Mouse (Mus musculus) myocyte (in vitro differentiated cells): ENCODE data around the gene Polr2l.

Source experiments
- CEBPB ChIP-seq: IDR thresholded peaks from 2 replicates; pipeline ENCODE4 v1.6.1; 2011; ENCODE audit warnings: mild to moderate bottlenecking, moderate library complexity; ENCODE audit not compliant: poor library complexity, insufficient read depth, severe bottlenecking
- E2F4 ChIP-seq: IDR thresholded peaks from one replicate; pipeline ENCODE4 v1.6.1; 2011; ENCODE audit warnings: mild to moderate bottlenecking, control low read depth, moderate library complexity; ENCODE audit not compliant: insufficient read depth
- MAX ChIP-seq: IDR thresholded peaks from one replicate; pipeline ENCODE4 v1.6.1; 2011; ENCODE audit warnings: low read depth, mild to moderate bottlenecking, control low read depth
- MYOD1 ChIP-seq, 3 experiments: IDR thresholded peaks; one replicate each; pipeline ENCODE4 v1.6.1; 2011; ENCODE audit warnings: control low read depth in 2 of 3, low read depth in 2 of 3, mild to moderate bottlenecking in 2 of 3, moderate library complexity in 1 of 3; ENCODE audit not compliant: insufficient read length in 2 of 3, control insufficient read depth in 1 of 3
- MYOG ChIP-seq, 3 experiments: IDR thresholded peaks; one replicate each; pipeline ENCODE4 v1.6.1; 2011; ENCODE audit warnings: control low read depth in 2 of 3, low read depth in 2 of 3, mild to moderate bottlenecking in 2 of 3; ENCODE audit not compliant: insufficient read length in 2 of 3, control insufficient read depth in 1 of 3, insufficient read depth in 1 of 3
- POLR2A ChIP-seq: IDR thresholded peaks from one replicate; pipeline ENCODE4 v1.6.1; 2011; ENCODE audit warnings: low read depth, mild to moderate bottlenecking, control low read depth, moderate library complexity; ENCODE audit not compliant: insufficient read length
- POLR2AphosphoS2 ChIP-seq: IDR thresholded peaks from one replicate; pipeline ENCODE4 v1.6.1; 2011; ENCODE audit warnings: low read depth, control low read depth; ENCODE audit not compliant: insufficient read length
- REST ChIP-seq: IDR thresholded peaks from one replicate; pipeline ENCODE4 v1.6.1; 2011; ENCODE audit warnings: mild to moderate bottlenecking, control low read depth, moderate library complexity; ENCODE audit not compliant: insufficient read depth, insufficient read length
- TCF12 ChIP-seq: IDR thresholded peaks from one replicate; pipeline ENCODE4 v1.6.1; 2011; ENCODE audit warnings: mild to moderate bottlenecking, control low read depth; ENCODE audit not compliant: poor library complexity, insufficient read depth, severe bottlenecking
- TCF3 ChIP-seq: IDR thresholded peaks from one replicate; pipeline ENCODE4 v1.6.1; 2011; ENCODE audit warnings: low read depth, control low read depth; ENCODE audit not compliant: insufficient read length
- USF1 ChIP-seq: IDR thresholded peaks from one replicate; pipeline ENCODE4 v1.6.1; 2011; ENCODE audit warnings: low read depth, mild to moderate bottlenecking, control low read depth, moderate library complexity

- TF ChIP-seq MAX (no peak), POLR2AphosphoS2 (no peak), POLR2A (no peak), TCF12 (no peak), MYOD1 (IDR thresholded peaks at IDR 0.05; ENCODE audit: control insufficient read depth in 1 of 3, insufficient read length in 2 of 3, low read depth in 2 of 3) (no peak), E2F4 (no peak), CEBPB (no peak), TCF3 (no peak), REST (no peak), USF1 (no peak), MYOG (IDR thresholded peaks at IDR 0.05; ENCODE audit: control insufficient read depth in 1 of 3, insufficient read depth in 1 of 3, insufficient read length in 2 of 3, low read depth in 2 of 3) (no peak)
Measured at GRCm38 (mm10) chr7:141478270-141478748, 3.4 kb upstream of the Polr2l start.
